Mouse (Mus musculus): Measurements from ENCODE around the gene Mpz.

GRCm38 (mm10) chr1:171183620-171184019, 33.1 kb downstream of the Mpz start:
- TF ChIP-seq CTCF (IDR thresholded peaks at IDR 0.05; ENCODE audit: low read depth) (no peak), EP300 (IDR thresholded peaks at IDR 0.05; ENCODE audit: low read depth) (peak; percentile 3; the same call in 1 of the 2 replicates)

Measured in liver, postnatal 0 days (tissue).